Mouse (Mus musculus): ENCODE data around the gene Rybp.
A peak's percentile ranks its signal among the peaks of the same experiment; 100 is the strongest.

The Rybp gene

GRCm38 (mm10) chr6:100288016-100288729, 888 bp upstream of the Rybp start:
- peak; percentile 60 for DNase-seq (ENCODE audit: low spot score)

DNA sequence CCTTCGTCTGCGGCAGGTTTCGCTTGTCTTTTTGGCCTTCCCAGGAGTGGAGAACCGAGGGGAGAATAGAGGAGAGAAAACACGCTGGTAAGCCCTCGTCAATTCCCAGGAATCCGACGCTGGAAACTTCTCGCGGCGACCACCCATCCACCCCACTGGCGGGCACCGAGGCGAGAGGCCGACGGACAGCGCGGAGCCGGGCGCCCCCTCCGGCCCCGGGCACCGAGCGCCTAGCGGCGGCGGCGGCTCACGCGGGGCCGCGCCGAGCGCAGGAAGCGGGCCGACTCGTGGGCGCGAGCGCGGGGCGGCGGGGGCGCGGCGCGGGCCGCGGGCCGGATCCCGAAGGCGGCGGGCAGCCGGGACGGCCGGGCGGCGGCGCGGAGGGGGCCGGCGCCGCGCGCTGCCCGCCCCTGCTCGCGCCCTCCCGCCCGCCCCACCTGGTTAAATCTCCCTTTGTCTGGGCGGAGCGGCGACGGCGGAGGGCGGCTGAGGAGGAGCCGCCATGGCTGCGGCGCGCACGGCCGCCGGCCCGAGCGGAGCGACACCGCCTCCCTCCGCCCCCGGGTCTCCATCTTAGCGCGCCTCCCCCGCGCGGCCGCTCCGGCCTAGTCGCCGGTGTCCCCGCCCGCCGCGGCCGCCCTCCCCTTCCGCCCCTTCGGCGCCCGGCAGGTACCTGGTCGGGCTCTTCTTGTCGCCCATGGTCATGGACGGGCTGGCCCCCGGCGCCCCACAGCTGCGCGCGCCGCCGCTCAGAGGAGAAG, 532 bp downstream of the Rybp start:
- DNase-seq (ENCODE audit: low spot score): peak; percentile 46

GRCm38 (mm10) chr6:100285985-100286572, 1.2 kb downstream of the Rybp start:
- peak; percentile 20 for DNase-seq (ENCODE audit: low spot score)

- no peak for DNase-seq (ENCODE audit: low spot score)
Measured at GRCm38 (mm10) chr6:100278841-100279240, 8.4 kb downstream of the Rybp start.

DNA sequence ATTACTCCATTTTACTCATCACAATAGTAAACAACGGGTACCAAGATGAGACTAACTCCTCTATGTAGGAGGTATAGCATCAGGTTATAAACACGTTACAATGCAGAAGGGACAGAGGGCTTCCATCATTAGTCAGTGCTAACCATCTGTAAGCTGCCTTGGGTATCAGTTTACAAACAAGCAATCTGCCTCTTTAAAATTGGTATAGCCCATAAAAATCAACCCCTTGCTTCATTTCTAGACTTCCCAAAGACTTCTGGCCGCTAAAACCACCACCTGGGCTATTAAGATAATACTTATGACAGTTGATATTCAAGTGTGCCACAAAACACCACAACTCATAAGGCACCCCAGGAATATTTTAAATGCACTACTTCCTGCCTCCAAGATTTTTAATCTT, 10.9 kb downstream of the Rybp start:
- no peak for DNase-seq (ENCODE audit: low spot score)

DNA sequence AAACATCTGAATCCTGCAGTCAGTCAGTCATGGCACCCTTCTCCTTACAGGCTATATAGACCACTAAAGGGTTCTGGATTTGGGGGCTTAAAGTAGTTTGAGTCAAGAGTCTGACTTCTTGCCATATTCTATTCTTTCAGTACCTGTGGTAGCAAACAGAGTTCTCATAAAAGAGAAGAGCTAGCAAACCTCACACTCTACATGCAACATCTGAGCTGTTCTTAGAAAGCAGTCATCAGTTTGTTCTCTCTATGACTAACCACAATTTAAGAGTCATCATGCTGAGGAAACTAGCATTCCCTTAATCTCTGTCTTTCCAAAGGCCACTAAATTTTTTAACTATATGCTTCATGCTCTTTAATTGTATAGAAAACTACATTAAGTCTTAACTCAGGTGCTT, 11.6 kb downstream of the Rybp start:
- DNase-seq (ENCODE audit: low spot score): no peak

DNA sequence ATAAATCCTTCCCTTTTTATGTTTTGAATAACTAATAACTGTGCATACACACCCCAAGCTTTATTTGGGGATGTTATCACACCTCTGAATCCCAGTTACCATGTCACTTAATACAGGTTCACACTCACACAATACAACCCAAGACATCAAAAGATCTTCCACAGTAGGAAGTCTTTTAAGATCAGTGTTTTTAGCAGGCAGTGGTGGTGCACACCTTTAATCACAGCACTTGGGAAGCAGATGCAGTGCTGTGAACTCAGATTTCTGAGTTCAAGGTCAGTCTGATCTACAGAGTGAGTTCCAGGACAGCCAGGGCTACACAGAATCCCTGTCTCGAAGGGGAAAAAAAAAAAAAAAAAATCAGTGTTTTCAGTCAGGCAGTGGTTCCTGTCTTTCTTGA, 13.7 kb downstream of the Rybp start:
- no peak for DNase-seq (ENCODE audit: low spot score)

- no peak for DNase-seq (ENCODE audit: low spot score)
Measured at GRCm38 (mm10) chr6:100271992-100272391, 15.3 kb downstream of the Rybp start.

GRCm38 (mm10) chr6:100270765-100271164, 16.5 kb downstream of the Rybp start:
- no peak for DNase-seq (ENCODE audit: low spot score)

DNA sequence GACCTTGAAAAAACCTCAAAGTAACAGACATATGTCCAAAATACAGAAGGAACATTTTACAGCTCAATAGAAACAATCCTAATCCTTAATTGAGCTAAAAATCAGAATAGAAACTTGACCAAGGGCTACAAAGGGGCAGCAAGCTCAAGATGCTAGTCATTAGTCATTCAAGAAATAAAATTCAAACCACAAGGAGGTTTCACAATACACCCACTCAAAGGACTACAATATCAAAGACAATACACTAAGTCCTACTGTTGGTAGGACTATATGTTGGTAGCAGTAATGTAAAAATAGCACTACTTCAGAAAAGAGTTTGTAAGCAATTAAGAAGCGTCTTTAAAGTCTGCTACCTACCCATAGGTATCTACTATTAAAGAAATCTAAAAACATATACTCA, 27.7 kb downstream of the Rybp start:
- DNase-seq (ENCODE audit: low spot score): no peak

GRCm38 (mm10) chr6:100258278-100258677, 29.0 kb downstream of the Rybp start:
- DNase-seq (ENCODE audit: low spot score): no peak

DNA sequence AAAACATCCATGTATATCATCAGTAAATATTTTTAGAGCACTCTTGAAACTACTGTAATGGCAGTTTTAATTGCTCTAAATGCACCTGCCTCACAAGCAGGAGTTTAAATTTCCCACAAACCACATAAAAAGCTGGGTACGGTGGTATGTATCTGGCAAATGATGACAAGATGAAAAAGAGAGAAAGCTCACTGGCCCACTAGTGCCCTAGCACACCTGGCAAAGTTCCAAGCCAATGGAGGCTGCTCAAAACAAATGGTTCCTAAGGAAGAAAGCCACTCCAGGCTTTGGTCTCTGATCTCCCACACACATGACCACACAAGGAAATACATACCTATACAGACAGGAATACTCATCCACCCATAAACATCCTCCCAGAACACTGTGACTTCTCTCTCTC, 31.9 kb downstream of the Rybp start:
- DNase-seq (ENCODE audit: low spot score): no peak

DNA sequence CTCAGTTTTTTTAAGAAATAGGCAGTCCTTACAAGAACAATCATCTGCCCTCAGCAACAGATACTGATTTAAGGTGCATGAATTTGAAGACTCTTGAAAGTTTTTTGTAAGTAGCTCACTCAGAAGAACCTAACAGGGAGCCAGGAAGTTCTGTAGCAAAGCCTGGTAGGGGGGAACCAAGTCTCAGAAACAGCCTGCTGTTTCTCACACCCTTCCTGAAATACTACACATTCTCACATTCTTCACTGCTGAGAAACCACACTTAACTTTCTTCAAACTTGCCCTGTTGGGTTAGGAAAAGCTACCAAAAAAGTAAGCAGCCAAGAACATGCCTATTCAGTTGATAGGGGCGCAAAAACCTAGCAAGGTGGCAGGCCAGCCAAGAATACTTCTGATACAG, 32.6 kb downstream of the Rybp start:
- no peak for DNase-seq (ENCODE audit: low spot score)

DNA sequence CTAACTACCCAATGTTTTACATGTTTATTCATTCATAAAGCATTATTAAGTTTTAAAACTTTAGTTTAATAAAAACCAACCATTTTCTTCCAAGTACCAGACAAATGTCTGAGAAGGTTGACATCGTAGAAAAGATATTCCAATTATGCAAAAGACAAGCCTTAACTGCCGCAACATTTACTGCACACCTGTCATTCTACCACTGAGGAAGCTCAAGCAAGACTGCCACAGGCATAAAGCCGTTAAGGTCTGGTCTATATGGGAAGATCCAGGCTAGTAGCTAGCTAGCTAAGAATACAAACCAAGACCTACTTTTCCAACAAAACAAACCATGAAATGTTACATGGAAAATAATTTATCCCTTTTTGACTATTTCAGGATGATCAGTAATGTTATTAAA, 42.8 kb downstream of the Rybp start:
- no peak for DNase-seq (ENCODE audit: low spot score)

- no peak for DNase-seq (ENCODE audit: low spot score)
Measured at GRCm38 (mm10) chr6:100235036-100235435, 52.2 kb downstream of the Rybp start.

DNA sequence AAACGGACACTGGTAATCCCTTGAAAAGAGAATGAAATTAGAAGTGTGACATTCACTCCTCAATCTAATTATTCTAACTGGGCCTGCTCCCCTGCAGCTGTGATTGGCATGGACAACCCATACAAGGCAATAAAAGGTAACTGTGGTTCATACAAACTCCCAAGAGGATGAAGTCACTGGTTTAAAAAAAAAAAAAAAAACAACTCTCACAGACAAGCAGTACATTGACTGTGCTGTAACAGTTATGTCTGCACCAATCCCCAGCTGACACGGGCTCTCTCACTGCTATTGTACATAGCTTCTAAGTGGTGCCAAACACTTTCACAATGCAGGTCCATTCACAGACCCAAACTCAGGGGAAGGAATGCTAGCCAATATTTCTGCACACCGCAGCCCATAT, 53.8 kb downstream of the Rybp start:
- DNase-seq (ENCODE audit: low spot score): no peak

GRCm38 (mm10) chr6:100233061-100233460, 54.2 kb downstream of the Rybp start:
- no peak for DNase-seq (ENCODE audit: low spot score)

GRCm38 (mm10) chr6:100226204-100226603, 61.1 kb downstream of the Rybp start:
- DNase-seq (ENCODE audit: low spot score): no peak

GRCm38 (mm10) chr6:100223932-100224331, 63.4 kb downstream of the Rybp start:
- no peak for DNase-seq (ENCODE audit: low spot score)

DNA sequence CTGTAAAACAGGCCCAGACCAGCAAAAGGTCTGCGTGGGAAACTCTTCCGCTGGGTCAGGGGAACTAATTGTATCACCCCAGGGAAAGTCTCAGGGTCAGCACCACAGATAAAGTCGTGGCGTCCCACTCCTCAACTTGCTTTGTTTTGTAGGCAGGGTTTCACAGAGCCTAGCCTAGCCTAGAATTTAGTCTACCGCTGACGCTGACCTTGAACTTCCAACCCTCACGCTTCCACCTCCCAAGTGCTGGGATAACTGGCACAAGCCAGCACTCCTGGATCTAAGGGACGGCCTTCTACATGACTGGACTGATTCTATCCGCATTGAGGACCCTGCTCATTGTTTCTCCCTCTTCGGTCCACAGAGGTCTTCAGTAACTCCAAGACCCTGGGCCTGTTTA, 63.9 kb downstream of the Rybp start:
- DNase-seq (ENCODE audit: low spot score): no peak

- DNase-seq (ENCODE audit: low spot score): no peak
Measured at GRCm38 (mm10) chr6:100222927-100223326, 64.4 kb downstream of the Rybp start.

- DNase-seq (ENCODE audit: low spot score): no peak
Measured at GRCm38 (mm10) chr6:100221803-100222202, 65.5 kb downstream of the Rybp start.

GRCm38 (mm10) chr6:100220917-100221560, 66.2 kb downstream of the Rybp start:
- no peak for DNase-seq (ENCODE audit: low spot score)
